22 mouse cellular contexts compared by ENCODE assay signal in genomic region chr8:49326980-49327379, GRCm38 (mm10).
DNase-seq lines count a peak whose midpoint lies in the region; ATAC-seq and TF ChIP-seq lines count a peak whose summit lies in the region.
"Had no signal": no experiment of that assay in that cellular context is flagged by ENCODE, and none has a peak within 500 bp of the region (broad histone marks: within the 10 kb centered on the region; RNA-seq: fewer than 3 reads in every experiment).

No protein-coding gene starts in this region.

- H3K36me3 ChIP-seq in forebrain, embryonic 15.5 days, result no peaks in the 10 kb centered on the region
- H3K36me3 ChIP-seq in forebrain, embryonic 11.5 days (ENCODE audit: control insufficient read depth, insufficient read depth, low read length), result no peaks in the 10 kb centered on the region
- no peaks in the 10 kb centered on the region for H3K36me3 ChIP-seq in kidney, embryonic 16.5 days (ENCODE audit: insufficient read depth, low read length)
- H3K36me3 ChIP-seq in ES-E14 (ENCODE audit: control insufficient read depth, insufficient read depth, low read length, poor library complexity, severe bottlenecking), result no peaks in the 10 kb centered on the region
- no peaks in the 10 kb centered on the region for H3K36me3 ChIP-seq in limb, embryonic 13.5 days
- H3K36me3 ChIP-seq in liver, postnatal 0 days (replicated peaks; ENCODE audit: insufficient read depth, low read length), result no peaks in the 10 kb centered on the region
- H3K36me3 ChIP-seq: embryonic facial prominence, embryonic 13.5 days; G1E; hindbrain, embryonic 12.5 days; liver, embryonic 15.5 days; midbrain, embryonic 10.5 days had no signal

- no peaks in the 10 kb centered on the region for H3K27me3 ChIP-seq in forebrain, embryonic 15.5 days
- no peaks in the 10 kb centered on the region for H3K27me3 ChIP-seq in forebrain, embryonic 11.5 days (ENCODE audit: control insufficient read depth, insufficient read depth, low read length)
- no peaks in the 10 kb centered on the region for H3K27me3 ChIP-seq in kidney, embryonic 16.5 days (ENCODE audit: insufficient read depth, low read length)
- H3K27me3 ChIP-seq in limb, embryonic 13.5 days, result no peaks in the 10 kb centered on the region
- H3K27me3 ChIP-seq in liver, postnatal 0 days (ENCODE audit: insufficient read depth, low read length), result no peaks in the 10 kb centered on the region
- H3K27me3 ChIP-seq: embryonic facial prominence, embryonic 13.5 days; hindbrain, embryonic 12.5 days; liver, embryonic 15.5 days; Patski had no signal

- no peak overlapping the region for H3K4me2 ChIP-seq in forebrain, embryonic 15.5 days (replicated peaks)
- no peak overlapping the region for H3K4me2 ChIP-seq in forebrain, embryonic 11.5 days (ENCODE audit: low read depth, low read length, severe bottlenecking)
- H3K4me2 ChIP-seq in kidney, embryonic 16.5 days (replicated peaks; ENCODE audit: low read depth, low read length), result peak overlapping the region; percentile 39
- H3K4me2 ChIP-seq in limb, embryonic 13.5 days (replicated peaks), result peak overlapping the region; percentile 41
- H3K4me2 ChIP-seq in liver, postnatal 0 days (ENCODE audit: low read depth, low read length), result no peak overlapping the region
- H3K4me2 ChIP-seq: embryonic facial prominence, embryonic 13.5 days; hindbrain, embryonic 12.5 days; liver, embryonic 15.5 days had no signal

- H3K9ac ChIP-seq in forebrain, embryonic 15.5 days (replicated peaks), result no peak overlapping the region
- H3K9ac ChIP-seq in forebrain, embryonic 11.5 days (ENCODE audit: low read length), result no peak overlapping the region
- no peak overlapping the region for H3K9ac ChIP-seq in kidney, embryonic 16.5 days (replicated peaks; ENCODE audit: low read length)
- H3K9ac ChIP-seq in ES-E14 (ENCODE audit: insufficient read depth, low read depth, low read length, poor library complexity, severe bottlenecking), result no peak overlapping the region
- no peak overlapping the region for H3K9ac ChIP-seq in limb, embryonic 13.5 days
- no peak overlapping the region for H3K9ac ChIP-seq in liver, postnatal 0 days (replicated peaks)
- H3K9ac ChIP-seq: embryonic facial prominence, embryonic 13.5 days; hindbrain, embryonic 12.5 days; liver, embryonic 15.5 days had no signal

- WGBS in forebrain, embryonic 15.5 days, result 56% methylated on average over 4 of the region's 4 CpGs
- 92% methylated on average over 4 of the region's 4 CpGs for WGBS in forebrain, embryonic 11.5 days
- WGBS in kidney, embryonic 16.5 days, result 71% methylated on average over 4 of the region's 4 CpGs
- WGBS in limb, embryonic 13.5 days, result 64% methylated on average over 4 of the region's 4 CpGs
- 82% methylated on average over 4 of the region's 4 CpGs for WGBS in liver, postnatal 0 days (ENCODE audit: insufficient replicate concordance)

- H3K27ac ChIP-seq in forebrain, embryonic 15.5 days (replicated peaks), result no peak overlapping the region
- no peak overlapping the region for H3K27ac ChIP-seq in forebrain, embryonic 11.5 days (ENCODE audit: low read depth, low read length)
- no peak overlapping the region for H3K27ac ChIP-seq in kidney, embryonic 16.5 days (ENCODE audit: low read length)
- no peak overlapping the region for H3K27ac ChIP-seq in ES-E14 (ENCODE audit: insufficient read depth, low read depth, low read length, poor library complexity, severe bottlenecking)
- H3K27ac ChIP-seq in limb, embryonic 13.5 days, result no peak overlapping the region
- H3K27ac ChIP-seq in liver, postnatal 0 days (ENCODE audit: low read depth), result no peak overlapping the region
- H3K27ac ChIP-seq: embryonic facial prominence, embryonic 13.5 days; hindbrain, embryonic 12.5 days; left cerebral cortex, adult 2 months; liver, embryonic 15.5 days; midbrain, embryonic 10.5 days had no signal

- H3K9me3 ChIP-seq in forebrain, embryonic 15.5 days, result no peaks in the 10 kb centered on the region
- no peaks in the 10 kb centered on the region for H3K9me3 ChIP-seq in forebrain, embryonic 11.5 days (ENCODE audit: control insufficient read depth, low read length)
- no peaks in the 10 kb centered on the region for H3K9me3 ChIP-seq in kidney, embryonic 16.5 days (ENCODE audit: low read length)
- no peaks in the 10 kb centered on the region for H3K9me3 ChIP-seq in ES-E14 (ENCODE audit: control insufficient read depth, insufficient read depth, low read depth, low read length)
- no peaks in the 10 kb centered on the region for H3K9me3 ChIP-seq in limb, embryonic 13.5 days
- no peaks in the 10 kb centered on the region for H3K9me3 ChIP-seq in liver, postnatal 0 days (ENCODE audit: low read length)
- H3K9me3 ChIP-seq: embryonic facial prominence, embryonic 13.5 days; hindbrain, embryonic 12.5 days; liver, embryonic 15.5 days; midbrain, embryonic 10.5 days had no signal

- in situ Hi-C loops in ES-E14 (cut with MboI; ENCODE audit: low sequenced_read_pairs in 2 of 2, unreplicated experiment in 2 of 2), result no loop called here

- no peak overlapping the region for H3K4me3 ChIP-seq in forebrain, embryonic 15.5 days
- no peak overlapping the region for H3K4me3 ChIP-seq in forebrain, embryonic 11.5 days (ENCODE audit: low read depth, low read length)
- H3K4me3 ChIP-seq in kidney, embryonic 16.5 days (ENCODE audit: low read length), result no peak overlapping the region
- no peak overlapping the region for H3K4me3 ChIP-seq in ES-E14 (ENCODE audit: insufficient read depth in 1 of 2, low read depth in 1 of 2, low read length in 2 of 2, poor library complexity in 1 of 2, severe bottlenecking in 1 of 2)
- peak overlapping the region; percentile 15; the same call in 1 of the 2 replicates for H3K4me3 ChIP-seq in limb, embryonic 13.5 days
- no peak overlapping the region for H3K4me3 ChIP-seq in liver, postnatal 0 days (ENCODE audit: low read depth, low read length)
- H3K4me3 ChIP-seq: embryonic facial prominence, embryonic 13.5 days; hindbrain, embryonic 12.5 days; left cerebral cortex, adult 2 months; liver, embryonic 15.5 days; midbrain, embryonic 10.5 days had no signal

- TF ChIP-seq CTCF in liver, postnatal 0 days (IDR thresholded peaks at IDR 0.05; ENCODE audit: low read depth), result no peak

- TF ChIP-seq EP300 in liver, postnatal 0 days (IDR thresholded peaks at IDR 0.05; ENCODE audit: low read depth), result no peak

- no peak for DNase-seq in forebrain, embryonic 11.5 days (ENCODE audit: low spot score)
- DNase-seq in kidney, adult 8-10 months, result no peak
- DNase-seq in ES-E14 (ENCODE audit: low read depth, low spot score), result no peak
- no peak for DNase-seq in liver, postnatal 0 days
- DNase-seq in frontal cortex, postnatal 25 days (ENCODE audit: low spot score in 2 of 2), result no peak
- DNase-seq: cerebellum, adult 2 months; cerebellum, postnatal 25 days; kidney, adult 9 months; layer of hippocampus, adult 9-11 months; right cerebral cortex, postnatal 14 days had no signal

- ATAC-seq in forebrain, embryonic 15.5 days (replicated peaks), result peak; percentile 32; the same call in 1 of the 2 replicates
- ATAC-seq in forebrain, embryonic 11.5 days (replicated peaks; ENCODE audit: low FRiP score), result no peak
- ATAC-seq in kidney, embryonic 16.5 days (ENCODE audit: low FRiP score, low TSS enrichment), result no peak
- no peak for ATAC-seq in limb, embryonic 13.5 days (ENCODE audit: low FRiP score, low read depth)
- ATAC-seq in liver, postnatal 0 days, result no peak
- ATAC-seq: lung, postnatal 0 days; midbrain, embryonic 16.5 days; Patski had no signal

- no peaks in the 10 kb centered on the region for H3K4me1 ChIP-seq in forebrain, embryonic 15.5 days
- H3K4me1 ChIP-seq in forebrain, embryonic 11.5 days (replicated peaks; ENCODE audit: control insufficient read depth, insufficient read depth, low read length), result no peaks in the 10 kb centered on the region
- H3K4me1 ChIP-seq in kidney, embryonic 16.5 days (ENCODE audit: insufficient read depth, low read length), result no peaks in the 10 kb centered on the region
- no peaks in the 10 kb centered on the region for H3K4me1 ChIP-seq in ES-E14 (ENCODE audit: control insufficient read depth in 2 of 2, insufficient read depth in 2 of 2, low read length in 2 of 2, poor library complexity in 1 of 2)
- peaks cover 3% of the 10 kb centered on the region; the same call in 1 of the 2 replicates for H3K4me1 ChIP-seq in limb, embryonic 13.5 days
- H3K4me1 ChIP-seq in liver, postnatal 0 days (ENCODE audit: insufficient read depth), result no peaks in the 10 kb centered on the region
- H3K4me1 ChIP-seq: embryonic facial prominence, embryonic 13.5 days; hindbrain, embryonic 12.5 days; liver, embryonic 15.5 days had no signal

TF ChIP-seq in ES-E14, 5 proteins besides CTCF, POLR2A, EP300 and RAD21:
- TF ChIP-seq ZNF384 (IDR thresholded peaks at IDR 0.05; ENCODE audit: low read depth, low read length) (peak; percentile 78; the same call in 1 of the 2 replicates), CHD2 (IDR thresholded peaks at IDR 0.05; ENCODE audit: low read depth, low read length) (no peak)

Comparison
In these comparisons a context has a peak if more than half of its experiments do, and no peak if none do; other contexts are left out.
1. H3K4me2 ChIP-seq: peak in kidney, embryonic 16.5 days (single experiment) and limb, embryonic 13.5 days (single experiment); none in forebrain, embryonic 15.5 days (single experiment), forebrain, embryonic 11.5 days (single experiment) and liver, postnatal 0 days (single experiment).